Mouse (Mus musculus) liver, postnatal 0 days (tissue): ENCODE data around the gene Mgat4b.

Experiments
- CTCF ChIP-seq: sonication (generic); IDR thresholded peaks from 2 replicates; pipeline ENCODE4 v1.5.1; 2016; ENCODE audit warnings: antibody characterized with exemption, low read depth
- EP300 ChIP-seq: IDR thresholded peaks from 2 replicates; pipeline ENCODE4 v1.6.1; 2016; ENCODE audit warnings: antibody characterized with exemption, low read depth, mild to moderate bottlenecking

DNA sequence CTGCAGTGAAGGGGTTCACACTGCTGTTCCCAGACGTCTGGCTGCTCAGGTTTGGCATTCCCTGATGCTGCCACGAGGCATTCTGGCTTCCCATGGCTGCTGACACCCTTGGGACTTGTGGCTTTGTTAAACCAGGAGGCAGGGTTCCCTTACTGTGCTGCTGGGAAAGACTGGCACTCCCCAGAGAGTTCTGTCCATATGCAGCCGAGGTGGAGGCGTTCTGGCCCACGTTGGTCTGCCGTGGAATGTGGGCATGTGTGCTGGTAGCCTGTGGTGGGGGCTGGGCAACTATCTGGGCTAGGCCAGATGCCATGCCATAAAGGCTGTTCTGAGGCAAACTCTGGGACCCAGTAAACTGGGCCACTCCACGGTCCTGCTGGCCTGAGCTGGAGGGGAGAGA is 47.6 kb downstream of the Mgat4b start:
- no peak for TF ChIP-seq CTCF
- TF ChIP-seq EP300: no peak
